Comparison of ENCODE assay signal across 11 mouse cellular contexts in the genomic region with DNA sequence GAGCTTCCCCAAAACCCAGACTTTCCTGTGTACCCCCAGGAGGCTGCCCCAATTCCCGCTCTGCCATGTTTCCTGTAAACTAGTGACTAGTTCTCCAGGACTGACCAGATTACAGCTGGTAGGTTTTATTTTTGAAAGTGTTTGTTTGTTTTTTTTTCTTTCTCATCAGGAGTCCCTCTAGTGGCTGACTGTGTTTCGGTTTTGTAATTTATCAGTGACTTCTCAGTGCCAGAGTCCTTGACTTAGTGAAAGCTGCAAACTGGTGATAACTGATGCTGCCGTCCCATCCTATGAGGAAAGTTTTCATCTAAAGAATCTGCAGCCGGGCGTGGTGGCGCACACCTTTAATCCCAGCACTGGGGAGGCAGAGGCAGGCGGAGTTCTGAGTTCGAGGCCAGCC. TPM values are rescaled to one million over a fixed set of nuclear protein-coding genes. Genes with fewer than 3 reads are reported as not detected.
A peak's percentile ranks its signal among the peaks of the same experiment; 100 is the strongest.
DNase-seq lines count a peak whose midpoint lies in the region; ATAC-seq and TF ChIP-seq lines count a peak whose summit lies in the region.
"Had no signal": no experiment of that assay in that cellular context is flagged by ENCODE, and none has a peak within 500 bp of the region (broad histone marks: within the 10 kb centered on the region; RNA-seq: fewer than 3 reads in every experiment).

No protein-coding gene starts in this region.

- TF ChIP-seq CTCF in layer of hippocampus, adult 2 months (conservative IDR thresholded peaks at IDR 0.05), result peak; percentile 70
- peak; percentile 13 for TF ChIP-seq CTCF in Patski (IDR thresholded peaks at IDR 0.05)

- ATAC-seq in Patski, result no peak
- peak; percentile 94 for ATAC-seq in erythroid progenitor cell, adult 5-6 weeks (replicated peaks; ENCODE audit: low FRiP score, poor library complexity, severe bottlenecking)
- peak; percentile 32 for ATAC-seq in megakaryocyte, adult 5-6 weeks (ENCODE audit: poor library complexity, severe bottlenecking)
- ATAC-seq: forebrain, embryonic 15.5 days had no signal

- no peak for DNase-seq in layer of hippocampus, adult 2 months (ENCODE audit: low spot score in 2 of 2)
- DNase-seq in layer of hippocampus, postnatal 14 days (ENCODE audit: low spot score in 2 of 2), result no peak
- DNase-seq in Patski (ENCODE audit: low read depth, low spot score), result no peak
- DNase-seq in right cerebral cortex, postnatal 10 days (ENCODE audit: low spot score in 2 of 2), result no peak
- no peak for DNase-seq in layer of hippocampus, adult 9-10 months (ENCODE audit: low spot score)
- DNase-seq in cerebellum, adult 11-12 months, result no peak
- DNase-seq: right cerebral cortex, postnatal 25 days had no signal

- H3K27me3 ChIP-seq in Patski, result no peaks in the 10 kb centered on the region
- H3K27me3 ChIP-seq: forebrain, embryonic 15.5 days had no signal

- H3K27ac ChIP-seq in layer of hippocampus, adult 2 months, result peak overlapping the region; percentile 64
- H3K27ac ChIP-seq: forebrain, embryonic 15.5 days; midbrain, embryonic 10.5 days had no signal

- H3K4me3 ChIP-seq in layer of hippocampus, adult 2 months, result no peak overlapping the region
- H3K4me3 ChIP-seq: forebrain, embryonic 15.5 days; midbrain, embryonic 10.5 days had no signal

- in situ Hi-C loops in Patski (cut with MboI; ENCODE audit: low pct_unique_long_range_greater_than_20kb), result no loop called here

- POLR2A ChIA-PET in Patski (lab: Charles Lee), result no interaction called here

- CTCF ChIA-PET in Patski (lab: Charles Lee), result interaction anchor here (0.9 to 2.4 kb wide), 7 partner anchors 11 to 180 kb away, joined by 3 to 6 read pairs (median 3); no protein-coding TSS in a partner anchor

RNA-seq across cellular contexts. Expression of a gene that starts 54.8 kb away (rescaled TPM):
- total RNA-seq in layer of hippocampus, adult 2 months (2021), result 10 to 100 TPM; 19.7 to 20.9 TPM
- total RNA-seq in layer of hippocampus, postnatal 14 days (2021), result 10 to 100 TPM; 14.7 to 15.1 TPM
- polyA plus RNA-seq in Patski (2021), result 11.9 TPM
- 1.7 and 4.0 TPM in 2 replicates for total RNA-seq in erythroid progenitor cell, adult 5-6 weeks (2015; ENCODE audit: low replicate concordance)
- 3.5 and 13.0 TPM in 2 replicates for total RNA-seq in erythroid progenitor cell, adult 5-6 weeks (2017; ENCODE audit: low replicate concordance)
- 3.7 and 4.5 TPM in 2 replicates for total RNA-seq in megakaryocyte, adult 5-6 weeks (2015)
- total RNA-seq in megakaryocyte, adult 5-6 weeks (2017), result 4.2 and 6.4 TPM in 2 replicates
